Mouse (Mus musculus): ENCODE results near the gene Zfp455. TPM values are rescaled to one million over a fixed set of nuclear protein-coding genes. Genes with fewer than 3 reads are reported as not detected.
"Not testable (repeated sequence)": the region's sequence is repeated elsewhere in the genome, so short reads cannot be mapped to it uniquely, and the experiment has no call there.

The Zfp455 gene
- polyA plus RNA-seq (2012; fragmentation: generic; extraction: Trizol): 0.05 TPM

GRCm38 (mm10) chr13:67194340-67194894 is at the start of gene Zfp455:
Gene Zfp455, plus strand, starts transcription at chr13:67194506.
- H3K4me3 ChIP-seq: peak within 1 kb of the TSS; percentile 34
- H3ac ChIP-seq (ENCODE audit: control insufficient read depth, insufficient read length): no peak within 1 kb of the TSS
- no peaks in the 10 kb centered on the region for H3K36me3 ChIP-seq (ENCODE audit: control insufficient read depth, insufficient read depth)
- H3K79me2 ChIP-seq (ENCODE audit: control insufficient read depth, insufficient read depth): no peaks in the 10 kb centered on the region
- no peaks in the 10 kb centered on the region for H3K27me3 ChIP-seq (ENCODE audit: control insufficient read depth, insufficient read depth, insufficient read length)
- peak within 1 kb of the TSS; percentile 65 for H3K4me2 ChIP-seq (ENCODE audit: low read depth)
- TF ChIP-seq POLR2AphosphoS2 (IDR thresholded peaks at IDR 0.05; ENCODE audit: insufficient read length, low read depth): no peak
- TF ChIP-seq E2F4 (IDR thresholded peaks at IDR 0.05; ENCODE audit: insufficient read depth): no peak
- no peak for TF ChIP-seq TCF3 (IDR thresholded peaks at IDR 0.05; ENCODE audit: insufficient read length, low read depth)
- TF ChIP-seq REST (IDR thresholded peaks at IDR 0.05; ENCODE audit: insufficient read depth, insufficient read length): no peak
- TF ChIP-seq USF1 (IDR thresholded peaks at IDR 0.05; ENCODE audit: low read depth): peak; percentile 89

DNA sequence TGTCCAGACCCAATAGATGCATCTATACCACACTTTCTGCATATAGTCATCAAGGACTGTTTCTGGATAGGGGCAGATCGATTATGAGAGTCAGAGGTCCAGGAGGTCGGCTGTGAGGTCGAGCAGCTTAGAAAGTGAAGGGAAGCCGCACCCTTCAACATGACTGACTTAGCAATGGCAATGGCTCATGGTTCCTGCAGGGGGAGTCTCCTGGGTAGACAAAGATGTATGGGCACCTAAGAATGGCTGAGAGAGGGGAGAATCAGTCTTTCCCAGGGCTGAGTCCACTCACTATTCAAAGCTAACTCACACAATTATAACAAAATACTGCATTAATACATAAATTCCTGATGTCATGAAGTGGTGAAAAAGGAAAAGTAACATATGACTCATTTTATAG is 28.2 kb upstream of the Zfp455 start:
- H3ac ChIP-seq (ENCODE audit: control insufficient read depth, insufficient read length); H3K4me3 ChIP-seq; H3K4me2 ChIP-seq (ENCODE audit: low read depth); H3K79me2 ChIP-seq (ENCODE audit: control insufficient read depth, insufficient read depth); H3K27me3 ChIP-seq (ENCODE audit: control insufficient read depth, insufficient read depth, insufficient read length); H3K36me3 ChIP-seq (ENCODE audit: control insufficient read depth, insufficient read depth): not testable (repeated sequence)

DNA sequence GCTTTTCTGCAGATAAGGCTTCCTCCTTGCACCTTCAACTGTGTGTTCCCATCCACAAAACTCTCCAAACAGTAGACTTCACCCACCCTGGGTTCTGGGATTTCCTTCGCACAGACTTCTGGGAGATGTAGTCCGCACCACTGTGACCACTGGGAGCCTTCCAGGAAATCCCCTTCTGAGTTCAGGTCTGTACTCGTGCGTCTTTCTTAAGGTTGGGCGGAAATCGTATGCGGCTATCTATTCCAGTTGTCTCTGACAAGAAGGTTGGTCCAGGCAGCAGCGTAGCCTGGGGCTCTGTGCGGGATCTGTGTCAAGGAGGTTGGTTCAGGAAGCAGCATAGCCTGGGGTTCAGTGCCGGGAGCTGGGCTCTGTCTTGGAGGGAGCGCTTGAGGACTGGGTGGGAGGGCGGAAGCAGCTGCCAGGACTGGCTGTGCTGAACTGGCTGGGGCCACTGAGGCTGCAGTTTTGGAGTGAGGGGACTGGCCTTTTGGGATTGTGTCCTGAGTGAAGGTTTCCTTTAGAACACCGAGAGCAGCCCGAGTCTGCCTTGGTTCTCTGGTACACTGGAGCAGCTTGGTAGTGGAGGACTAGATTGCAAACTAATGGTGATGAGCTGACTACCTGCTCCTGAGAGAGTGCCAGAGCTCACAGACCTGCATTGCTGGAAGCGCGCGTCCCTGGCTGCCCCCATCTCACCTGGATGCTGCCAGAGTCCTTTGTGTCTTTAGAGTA is 21.1 kb upstream of the Zfp455 start, which contains the start of gene Rsl1:
Rsl1 (plus strand) TSS at position 192 of the 732 bp plus-strand sequence.
- H3K4me3 ChIP-seq: peak within 1 kb of the TSS; percentile 20
- not testable (repeated sequence) for H3K79me2 ChIP-seq (ENCODE audit: control insufficient read depth, insufficient read depth); H3K36me3 ChIP-seq (ENCODE audit: control insufficient read depth, insufficient read depth); H3K27me3 ChIP-seq (ENCODE audit: control insufficient read depth, insufficient read depth, insufficient read length); H3ac ChIP-seq (ENCODE audit: control insufficient read depth, insufficient read length)
- peak within 1 kb of the TSS; percentile 70 for H3K4me2 ChIP-seq (ENCODE audit: low read depth)

GRCm38 (mm10) chr13:67173723-67174055 is 20.6 kb upstream of the Zfp455 start:
- H3K27me3 ChIP-seq (ENCODE audit: control insufficient read depth, insufficient read depth, insufficient read length): no peaks in the 10 kb centered on the region
- H3ac ChIP-seq (ENCODE audit: control insufficient read depth, insufficient read length): no peak overlapping the region
- no peaks in the 10 kb centered on the region for H3K79me2 ChIP-seq (ENCODE audit: control insufficient read depth, insufficient read depth)
- TF ChIP-seq E2F4 (IDR thresholded peaks at IDR 0.05; ENCODE audit: insufficient read depth) (no peak), POLR2AphosphoS2 (IDR thresholded peaks at IDR 0.05; ENCODE audit: insufficient read length, low read depth) (no peak), MYOD1 (IDR thresholded peaks at IDR 0.05; ENCODE audit: control insufficient read depth in 1 of 3, insufficient read length in 2 of 3, low read depth in 2 of 3) (no peak), MYOG (IDR thresholded peaks at IDR 0.05; ENCODE audit: control insufficient read depth in 1 of 3, insufficient read depth in 1 of 3, insufficient read length in 2 of 3, low read depth in 2 of 3) (no peak), TCF3 (IDR thresholded peaks at IDR 0.05; ENCODE audit: insufficient read length, low read depth) (no peak), MAX (IDR thresholded peaks at IDR 0.05; ENCODE audit: low read depth) (no peak), CEBPB (IDR thresholded peaks at IDR 0.05; ENCODE audit: insufficient read depth, poor library complexity, severe bottlenecking) (no peak), TCF12 (IDR thresholded peaks at IDR 0.05; ENCODE audit: insufficient read depth, poor library complexity, severe bottlenecking) (no peak)
- peak overlapping the region; percentile 20 for H3K4me3 ChIP-seq
- H3K36me3 ChIP-seq (ENCODE audit: control insufficient read depth, insufficient read depth): no peaks in the 10 kb centered on the region
- H3K4me2 ChIP-seq (ENCODE audit: low read depth): peak overlapping the region; percentile 62

- Histone ChIP-seq H3K79me2 (ENCODE audit: control insufficient read depth, insufficient read depth) (no peaks in the 10 kb centered on the region), H3K27me3 (ENCODE audit: control insufficient read depth, insufficient read depth, insufficient read length) (no peaks in the 10 kb centered on the region), H3K4me2 (ENCODE audit: low read depth) (no peak overlapping the region), H3K36me3 (ENCODE audit: control insufficient read depth, insufficient read depth) (no peaks in the 10 kb centered on the region), H3K4me3 (no peak overlapping the region), H3ac (ENCODE audit: control insufficient read depth, insufficient read length) (no peak overlapping the region)
- TF ChIP-seq USF1 (IDR thresholded peaks at IDR 0.05; ENCODE audit: low read depth): no peak
- no peak for TF ChIP-seq E2F4 (IDR thresholded peaks at IDR 0.05; ENCODE audit: insufficient read depth)
- TF ChIP-seq TCF3 (IDR thresholded peaks at IDR 0.05; ENCODE audit: insufficient read length, low read depth): no peak
- TF ChIP-seq CEBPB (IDR thresholded peaks at IDR 0.05; ENCODE audit: insufficient read depth, poor library complexity, severe bottlenecking): no peak
- TF ChIP-seq MYOD1 (IDR thresholded peaks at IDR 0.05; ENCODE audit: control insufficient read depth in 1 of 3, insufficient read length in 2 of 3, low read depth in 2 of 3): no peak
- TF ChIP-seq REST (IDR thresholded peaks at IDR 0.05; ENCODE audit: insufficient read depth, insufficient read length): no peak
- TF ChIP-seq SRF (IDR thresholded peaks at IDR 0.05; ENCODE audit: control insufficient read depth, insufficient read length, low read depth): no peak
- no peak for TF ChIP-seq POLR2AphosphoS2 (IDR thresholded peaks at IDR 0.05; ENCODE audit: insufficient read length, low read depth)
- no peak for TF ChIP-seq POLR2A (IDR thresholded peaks at IDR 0.05; ENCODE audit: insufficient read length, low read depth)
- TF ChIP-seq TCF12 (IDR thresholded peaks at IDR 0.05; ENCODE audit: insufficient read depth, poor library complexity, severe bottlenecking): no peak
- no peak for TF ChIP-seq MYOG (IDR thresholded peaks at IDR 0.05; ENCODE audit: control insufficient read depth in 1 of 3, insufficient read depth in 1 of 3, insufficient read length in 2 of 3, low read depth in 2 of 3)
- no peak for TF ChIP-seq MAX (IDR thresholded peaks at IDR 0.05; ENCODE audit: low read depth)
Measured at GRCm38 (mm10) chr13:67201656-67202055, 7.3 kb downstream of the Zfp455 start.

Data from myocyte (in vitro differentiated cells).